Mouse (Mus musculus): ENCODE measurements around the gene Lgals3bp.

Gene Lgals3bp

GRCm38 (mm10) chr11:118401760-118402280 lies at the start of gene Lgals3bp:
TSS of gene Lgals3bp (minus strand) at chr11:118402092.
- in situ Hi-C loops (cut with MboI, MseI) = no loop called here

- in situ Hi-C loops (cut with MboI, MseI) = no loop called here
Observed at GRCm38 (mm10) chr11:118451211-118451610, 49.3 kb upstream of the Lgals3bp start.

GRCm38 (mm10) chr11:118448385-118448784 lies 46.5 kb upstream of the Lgals3bp start:
- in situ Hi-C loops (cut with MboI, MseI) = loop anchor here (5.0 kb wide), 1 partner anchor 34 kb away; no protein-coding TSS in a partner anchor

GRCm38 (mm10) chr11:118447346-118447745 lies 45.5 kb upstream of the Lgals3bp start:
- in situ Hi-C loops (cut with MboI, MseI) = loop anchor here (5.0 kb wide), 1 partner anchor 35 kb away; no protein-coding TSS in a partner anchor

DNA sequence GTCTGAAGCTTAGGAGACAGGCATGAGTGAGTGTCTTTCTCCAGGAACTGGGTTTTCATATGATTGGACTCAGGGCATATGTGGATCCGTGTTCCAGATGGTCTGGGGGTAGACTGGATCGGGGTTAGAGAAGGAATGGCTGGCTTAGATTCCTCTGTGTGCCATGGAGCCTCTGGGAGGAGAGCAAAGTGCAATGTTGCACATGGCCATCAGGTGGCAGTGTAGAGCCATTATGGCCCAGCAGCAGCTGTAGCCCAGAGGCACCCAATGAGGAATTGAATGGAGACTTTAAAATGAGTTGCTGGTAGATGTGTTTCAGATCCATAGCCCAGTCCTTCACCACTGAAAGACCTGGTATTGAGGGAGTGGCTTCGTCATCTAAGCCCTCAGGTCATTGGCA lies 44.0 kb upstream of the Lgals3bp start:
- in situ Hi-C loops (cut with MboI, MseI) = loop anchor here (5.0 kb wide), 1 partner anchor 36 kb away; no protein-coding TSS in a partner anchor

DNA sequence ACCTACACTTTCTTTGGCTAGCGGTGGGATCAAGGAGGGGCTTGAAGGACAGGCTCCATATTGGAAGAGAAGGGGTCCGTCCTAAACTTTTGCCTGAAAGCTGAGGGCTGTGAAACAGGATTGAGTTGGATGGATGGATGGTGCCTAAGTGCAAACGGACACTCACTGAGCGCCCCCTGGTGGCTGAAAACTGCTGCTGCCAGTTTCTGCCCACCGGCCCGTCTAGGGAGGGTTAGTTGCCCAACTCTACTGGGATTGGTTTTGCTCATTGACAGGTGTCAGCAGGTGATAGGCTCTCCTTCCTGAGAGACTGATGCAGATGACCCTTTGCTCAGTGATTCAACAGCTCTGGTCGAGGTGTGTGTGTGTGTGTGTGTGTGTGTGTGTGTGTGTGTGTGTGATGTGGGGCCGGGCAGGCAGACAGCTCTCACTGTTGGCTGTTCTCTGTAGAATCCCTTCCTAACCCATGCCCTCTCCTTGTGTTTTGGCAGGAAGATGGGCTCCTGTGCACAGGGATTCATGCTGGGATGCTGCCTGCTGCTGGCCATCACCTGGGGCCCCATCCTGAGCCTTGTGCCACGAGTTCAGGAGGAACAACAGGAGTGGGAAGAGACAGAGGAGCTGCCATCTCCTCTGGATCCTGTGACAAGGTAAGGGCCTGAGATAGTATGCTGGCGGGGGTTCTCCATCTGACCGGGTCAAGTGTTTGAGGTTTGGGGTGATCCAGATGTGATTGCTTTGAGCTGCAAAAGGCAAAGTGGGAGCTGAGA lies 41.5 kb upstream of the Lgals3bp start:
- in situ Hi-C loops (cut with MboI, MseI) = no loop called here

- in situ Hi-C loops (cut with MboI, MseI) = no loop called here
Observed at GRCm38 (mm10) chr11:118442691-118443090, 40.8 kb upstream of the Lgals3bp start.

DNA sequence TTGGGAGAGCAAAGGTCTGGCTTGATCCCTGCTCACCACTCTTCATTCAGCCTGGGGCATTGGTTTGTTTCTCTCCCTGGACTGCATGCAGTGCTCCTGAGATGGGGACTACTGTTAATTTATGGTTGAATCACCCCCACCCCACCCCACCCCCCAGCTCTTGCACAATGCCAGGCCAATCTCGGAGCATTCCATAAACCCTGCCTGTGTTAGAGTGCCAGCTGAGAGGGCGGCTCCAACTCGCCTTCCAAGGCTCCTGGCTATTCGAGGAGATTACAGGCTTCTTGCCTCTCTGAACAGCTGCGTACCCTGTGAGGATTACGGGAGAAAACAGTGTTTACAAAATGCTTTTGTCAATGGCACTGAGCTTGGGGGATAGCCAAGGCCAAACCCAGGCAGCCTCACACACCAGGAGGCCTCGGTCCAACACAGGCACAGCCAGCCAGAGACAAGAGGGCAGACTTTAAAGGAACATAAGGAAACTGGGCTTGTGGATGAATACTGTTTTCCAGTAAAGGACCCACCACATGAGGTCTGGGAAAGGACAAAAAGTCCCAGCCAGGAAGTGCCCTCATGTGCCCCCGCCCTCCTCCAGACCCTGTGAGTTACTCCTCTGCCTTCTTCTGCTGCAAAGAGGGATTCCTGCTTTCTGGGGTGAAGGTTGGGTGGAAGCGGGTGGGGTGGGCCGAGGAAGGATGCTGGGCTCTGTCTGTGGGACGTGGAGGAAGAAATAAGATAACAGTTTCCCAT lies 36.9 kb upstream of the Lgals3bp start:
- in situ Hi-C loops (cut with MboI, MseI) = no loop called here

GRCm38 (mm10) chr11:118436471-118436935 lies 34.6 kb upstream of the Lgals3bp start:
- in situ Hi-C loops (cut with MboI, MseI) = no loop called here

GRCm38 (mm10) chr11:118434093-118434492 lies 32.2 kb upstream of the Lgals3bp start:
- in situ Hi-C loops (cut with MboI, MseI) = no loop called here

GRCm38 (mm10) chr11:118433398-118433868 lies 31.5 kb upstream of the Lgals3bp start:
- in situ Hi-C loops (cut with MboI, MseI) = no loop called here

- in situ Hi-C loops (cut with MboI, MseI) = no loop called here
Observed at GRCm38 (mm10) chr11:118431100-118431948, 29.4 kb upstream of the Lgals3bp start.

DNA sequence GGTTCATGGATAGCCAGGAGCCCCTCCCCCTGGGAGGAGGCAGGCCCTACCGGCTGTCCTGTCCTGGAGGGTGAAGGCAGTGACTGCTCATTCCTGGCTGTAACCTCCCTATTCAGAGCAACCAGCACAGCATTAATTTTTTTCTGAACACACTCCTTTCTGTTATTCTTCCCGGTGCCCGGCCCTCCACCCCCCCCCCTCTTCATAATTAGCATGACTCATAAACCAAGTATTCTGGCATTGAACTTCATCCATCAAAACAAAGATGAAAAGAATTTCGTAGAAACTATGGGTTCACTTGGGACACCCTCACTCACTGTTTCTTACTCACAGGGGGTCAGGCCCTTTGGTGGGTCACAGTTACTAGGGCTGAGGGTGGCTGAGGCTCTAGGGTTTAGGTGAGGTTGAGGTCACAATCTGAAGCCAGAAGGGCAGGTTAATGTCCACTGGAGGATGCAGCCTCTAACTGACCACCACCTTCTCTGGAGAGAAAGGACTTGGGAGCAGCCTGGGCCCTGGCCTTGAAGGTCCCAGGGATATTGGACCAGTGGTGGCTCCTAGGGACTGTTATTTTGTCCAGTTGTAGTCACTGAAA lies 28.5 kb upstream of the Lgals3bp start:
- in situ Hi-C loops (cut with MboI, MseI) = no loop called here

DNA sequence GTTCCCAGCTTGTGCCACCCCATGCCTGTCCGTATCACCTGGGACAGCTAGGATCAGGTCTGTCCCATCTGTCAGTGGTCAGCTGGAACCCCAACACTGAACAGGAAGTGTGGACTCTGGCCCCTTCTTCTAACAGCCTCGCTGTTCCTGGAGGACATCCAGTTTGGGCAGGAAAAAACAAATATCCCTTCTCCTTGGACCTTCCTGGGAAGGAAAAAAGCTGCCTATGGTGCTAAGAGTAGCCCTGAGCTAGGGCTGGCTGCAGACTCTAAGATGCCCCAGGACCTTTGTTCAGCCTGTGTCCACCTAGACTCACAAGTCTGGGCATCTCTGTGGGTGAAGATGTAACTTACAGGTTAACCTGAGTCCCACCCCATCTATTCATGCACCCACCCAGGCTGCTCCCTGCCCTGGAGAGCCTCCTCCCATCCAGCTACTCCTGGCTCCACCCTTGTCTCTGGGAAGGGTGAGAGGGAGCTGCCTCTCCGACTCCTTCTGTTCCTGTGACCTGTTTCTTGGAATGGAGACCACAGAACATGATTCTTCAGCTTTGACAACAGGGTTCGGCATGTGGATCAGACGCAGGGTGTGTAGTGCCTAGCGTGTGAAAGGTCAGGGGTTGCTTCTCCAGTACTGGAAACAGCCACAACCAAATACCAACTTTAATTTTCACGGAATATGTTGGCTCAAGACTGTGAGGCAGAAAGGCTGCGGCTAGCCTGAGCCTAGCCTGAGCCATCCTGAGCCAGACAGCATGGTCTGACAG lies 27.2 kb upstream of the Lgals3bp start:
- in situ Hi-C loops (cut with MboI, MseI) = no loop called here

GRCm38 (mm10) chr11:118428460-118428868 lies 26.6 kb upstream of the Lgals3bp start:
- in situ Hi-C loops (cut with MboI, MseI) = no loop called here

DNA sequence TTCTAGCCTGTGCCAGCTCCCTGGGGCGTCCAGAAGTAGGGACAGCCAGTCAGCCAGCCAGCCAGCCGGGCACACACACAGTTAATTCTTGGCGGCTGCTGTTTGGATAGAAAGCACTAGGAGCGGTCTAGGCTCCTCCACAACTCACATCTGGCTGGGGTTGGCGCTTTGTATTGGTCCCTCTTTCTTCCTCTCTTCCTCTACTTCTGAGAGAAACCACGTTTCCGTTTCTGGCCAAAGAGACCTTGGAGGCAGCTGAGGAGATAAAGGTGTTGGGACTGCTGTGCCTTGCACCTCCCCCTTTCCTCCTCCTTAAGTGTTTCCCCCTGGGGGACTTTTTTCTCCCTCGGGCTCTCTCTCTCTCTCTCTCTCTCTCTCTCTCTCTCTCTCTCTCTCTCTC lies 26.1 kb upstream of the Lgals3bp start, which contains the start of gene C1qtnf1:
C1qtnf1 (plus strand) TSS at position 218 of the 400 bp plus-strand sequence.
- in situ Hi-C loops (cut with MboI, MseI) = no loop called here

- in situ Hi-C loops (cut with MboI, MseI) = no loop called here
Observed at GRCm38 (mm10) chr11:118427266-118427779, 25.4 kb upstream of the Lgals3bp start.

DNA sequence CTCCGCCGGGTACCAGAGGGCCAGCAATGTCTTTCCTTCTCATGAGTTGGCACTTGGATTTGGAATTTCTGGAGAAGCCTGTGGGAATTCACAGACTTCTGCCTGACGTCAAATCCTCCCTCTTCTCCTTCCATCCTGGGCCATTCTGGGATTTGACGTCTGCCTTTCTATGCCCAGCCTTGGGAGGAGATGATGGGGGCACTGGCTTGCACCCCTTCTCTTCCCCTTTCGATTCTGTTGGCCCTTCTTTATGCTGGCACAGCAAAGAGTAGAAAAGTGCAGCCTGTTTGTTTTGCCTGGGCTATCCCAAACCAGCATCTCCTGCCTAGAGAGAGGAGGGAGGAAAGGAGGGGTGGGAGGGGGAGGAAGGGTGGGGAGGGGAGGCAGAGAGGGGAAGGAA lies 24.9 kb upstream of the Lgals3bp start:
- in situ Hi-C loops (cut with MboI, MseI) = no loop called here

- in situ Hi-C loops (cut with MboI, MseI) = no loop called here
Observed at GRCm38 (mm10) chr11:118424621-118425335, 22.9 kb upstream of the Lgals3bp start.

Data from regulatory T cell (primary cell).